Mouse (Mus musculus) macrophage (primary cell): ENCODE data around the gene Gm3376. TPM values are rescaled to one million over a fixed set of nuclear protein-coding genes. Genes with fewer than 3 reads are reported as not detected.
"Not testable (repeated sequence)": the region's sequence is repeated elsewhere in the genome, so short reads cannot be mapped to it uniquely, and the experiment has no call there.

Source experiments
- H3K27ac ChIP-seq: fragments of 350-480 bp; formaldehyde crosslinking; 2 replicates; pipeline ENCODE4 v1.9.0; 2021
- H3K36me3 ChIP-seq: fragments of 350-480 bp; formaldehyde crosslinking; 2 replicates; pipeline ENCODE4 v1.9.0; 2021; ENCODE audit errors: inconsistent target
- H3K4me3 ChIP-seq: fragments of 350-480 bp; formaldehyde crosslinking; 2 replicates; pipeline ENCODE4 v1.9.0; 2021; ENCODE audit errors: inconsistent target
- H3K79me2 ChIP-seq: fragments of 350-480 bp; formaldehyde crosslinking; 2 replicates; pipeline ENCODE4 v1.9.0; 2021; ENCODE audit errors: inconsistent target
- WGBS: methylation state at CpG from one replicate; pipeline ENCODE4 v1.1.7; 2026; ENCODE audit warnings: inconsistent platforms; ENCODE audit not compliant: missing documents; 5-methylcytosine and 5-hydroxymethylcytosine counted together
- polyA plus RNA-seq: library from polyadenylated mRNA; stranded (reverse); fragments of 250-400 nt; gene quantifications from 3 replicates; pipeline ENCODE4 v1.2.4, GENCODE M21; 2018; ENCODE audit warnings: inconsistent platforms
- total RNA-seq, 78 experiments: library from RNA; depleted of rRNA; stranded (reverse); fragments of 250-400 nt; gene quantifications; 1 replicate in 9 of 78; 2 replicates in 24 of 78; 3 replicates in 43 of 78; 4 replicates in 2 of 78; pipeline ENCODE4 v1.2.4; 2018; ENCODE audit warnings: inconsistent platforms in 56 of 78

Gm3376 gene
- not detected for total RNA-seq (2018; cell fraction: chromatin; rRNA removed)
- not detected for total RNA-seq (2018; cell fraction: cytosol; rRNA removed)
- not detected for total RNA-seq (2018; cell fraction: nucleus; rRNA removed)
- not detected in 3 replicates for polyA plus RNA-seq

DNA sequence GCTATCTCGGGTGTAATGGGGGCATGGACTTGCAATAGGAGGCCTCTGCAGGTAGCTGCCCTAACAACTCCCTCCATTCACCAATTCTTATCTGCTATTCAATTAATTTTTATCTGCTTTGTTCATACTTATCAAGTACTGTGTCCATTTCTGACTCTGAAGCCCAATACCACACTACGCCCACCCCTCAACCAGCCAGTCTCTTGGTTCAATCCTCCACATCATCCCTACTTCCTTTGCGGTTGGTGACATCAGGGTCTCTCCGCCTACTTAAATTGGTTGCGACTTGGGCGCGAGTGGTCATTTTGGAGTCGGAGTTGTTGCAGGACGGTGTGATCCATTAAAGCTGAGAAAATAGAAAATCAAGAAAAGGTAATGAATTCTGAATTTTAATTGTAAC, at the start of gene Gm3376:
TSS of gene Gm3376 (plus strand) at position 301 of the 400 bp plus-strand sequence.
- H3K79me2 ChIP-seq, H3K36me3 ChIP-seq, H3K4me3 ChIP-seq, H3K27ac ChIP-seq: not testable (repeated sequence)
- WGBS: no CpG with 5 or more reads among the region's 9 CpGs
